Mouse (Mus musculus): ENCODE measurements around the gene Kcnt2. TPM values are rescaled to one million over a fixed set of nuclear protein-coding genes. Genes with fewer than 3 reads are reported as not detected.

Kcnt2 gene
- total RNA-seq (2015; ENCODE audit: low replicate concordance) = not detected in 2 replicates
- not detected in 2 replicates for total RNA-seq (2017; ENCODE audit: low replicate concordance)

- no peak for ATAC-seq (replicated peaks; ENCODE audit: low FRiP score, poor library complexity, severe bottlenecking)
These were observed at the start of gene Kcnt2 for GRCm38 (mm10) chr1:140245876-140246597. Gene Kcnt2, plus strand, starts transcription at chr1:140246158.

DNA sequence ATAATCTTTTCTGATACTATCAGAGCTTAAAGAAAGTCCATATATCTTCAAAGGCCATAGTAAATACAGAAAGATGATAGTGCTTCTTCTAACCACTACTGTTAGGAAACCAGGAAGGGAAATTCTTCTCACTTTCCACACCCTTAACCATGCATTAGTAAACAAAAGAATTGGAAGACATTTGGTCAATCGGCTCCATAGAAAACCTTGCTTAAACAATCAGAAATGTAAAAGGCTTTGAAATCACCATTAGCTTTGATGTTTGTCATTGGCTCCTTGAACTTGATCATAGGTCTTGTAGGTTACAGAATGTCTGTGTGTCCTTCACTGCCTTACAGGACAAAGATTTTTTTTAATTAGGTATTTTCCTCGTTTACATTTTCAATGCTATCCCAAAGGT is 40.6 kb upstream of the Kcnt2 start:
- no peak for ATAC-seq (replicated peaks; ENCODE audit: low FRiP score, poor library complexity, severe bottlenecking)

GRCm38 (mm10) chr1:140225221-140225620 is 20.7 kb upstream of the Kcnt2 start:
- no peak for ATAC-seq (replicated peaks; ENCODE audit: low FRiP score, poor library complexity, severe bottlenecking)

- ATAC-seq (replicated peaks; ENCODE audit: low FRiP score, poor library complexity, severe bottlenecking) = no peak
These were observed 19.3 kb upstream of the Kcnt2 start for GRCm38 (mm10) chr1:140226673-140227072.

- ATAC-seq (replicated peaks; ENCODE audit: low FRiP score, poor library complexity, severe bottlenecking) = no peak
These were observed 493 bp upstream of the Kcnt2 start for GRCm38 (mm10) chr1:140245465-140245864.

DNA sequence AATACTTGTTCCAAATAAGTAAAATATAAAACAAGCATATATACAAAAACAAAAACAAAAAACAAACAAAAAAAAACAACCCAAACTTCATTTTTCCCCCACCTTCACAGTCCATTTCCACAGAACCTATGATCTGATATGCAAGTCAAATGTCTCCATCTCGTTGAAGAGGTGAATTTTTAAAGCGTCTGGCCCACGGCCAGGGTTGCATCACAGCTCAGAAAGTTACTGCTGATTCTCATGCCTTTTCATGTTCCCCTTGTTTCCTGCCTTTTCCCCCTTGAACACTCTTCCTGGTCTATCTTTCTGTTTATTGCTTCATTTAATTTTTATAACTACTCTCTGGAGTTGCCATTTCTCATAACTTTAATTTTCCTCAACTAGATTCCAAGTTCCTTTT is 18.7 kb downstream of the Kcnt2 start:
- ATAC-seq (replicated peaks; ENCODE audit: low FRiP score, poor library complexity, severe bottlenecking) = no peak

DNA sequence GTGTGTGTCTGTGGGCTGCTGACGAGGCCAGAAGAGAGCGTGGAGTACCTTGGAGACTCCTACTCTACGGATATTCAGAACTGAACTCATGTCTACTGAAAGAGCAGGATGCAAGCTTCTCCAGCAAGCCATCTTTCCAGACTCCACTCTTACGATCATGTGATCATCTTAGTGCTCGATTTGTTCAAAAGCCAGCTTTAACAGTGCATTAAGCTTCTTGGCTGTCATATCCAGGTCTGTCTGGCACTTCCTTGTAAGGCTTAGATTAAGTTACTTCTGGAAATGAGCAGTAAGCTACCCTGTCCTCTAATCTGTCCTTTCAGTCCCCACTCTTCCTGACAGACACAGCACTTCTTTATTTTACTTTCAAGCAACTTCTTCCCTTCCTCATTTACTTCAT is 20.1 kb downstream of the Kcnt2 start:
- ATAC-seq (replicated peaks; ENCODE audit: low FRiP score, poor library complexity, severe bottlenecking) = no peak

DNA sequence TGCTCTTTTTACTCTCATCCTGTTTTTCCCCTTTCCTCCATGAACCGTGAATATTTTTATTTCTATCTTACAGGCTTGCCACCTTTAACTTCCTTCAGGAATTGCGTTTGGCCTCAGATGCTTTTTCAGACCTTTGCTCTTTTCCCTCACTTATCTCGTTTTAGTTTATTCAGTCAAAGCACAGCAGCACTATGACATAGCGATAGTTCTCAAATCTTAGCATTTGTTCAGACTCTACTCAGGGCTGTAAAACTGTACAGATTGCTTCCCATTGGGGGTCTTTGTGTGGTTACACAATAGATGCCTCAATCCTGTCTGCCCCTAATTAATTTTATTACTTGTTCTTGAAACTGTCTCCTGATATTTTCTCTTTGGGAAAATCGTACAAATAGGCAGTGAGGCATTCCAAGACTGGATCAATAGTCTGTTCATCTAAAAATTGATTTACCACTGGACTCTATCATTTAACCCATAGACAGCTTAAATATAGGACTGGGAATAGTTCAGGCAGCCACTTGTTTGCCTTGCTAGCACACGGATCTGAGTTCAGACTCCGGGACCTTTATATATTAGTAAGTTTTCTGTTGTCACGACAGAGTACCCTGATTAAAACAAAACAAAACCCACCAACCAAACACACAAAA is 20.8 kb downstream of the Kcnt2 start:
- ATAC-seq (replicated peaks; ENCODE audit: low FRiP score, poor library complexity, severe bottlenecking) = no peak

- no peak for ATAC-seq (replicated peaks; ENCODE audit: low FRiP score, poor library complexity, severe bottlenecking)
These were observed 21.3 kb downstream of the Kcnt2 start for GRCm38 (mm10) chr1:140267288-140267687.

DNA sequence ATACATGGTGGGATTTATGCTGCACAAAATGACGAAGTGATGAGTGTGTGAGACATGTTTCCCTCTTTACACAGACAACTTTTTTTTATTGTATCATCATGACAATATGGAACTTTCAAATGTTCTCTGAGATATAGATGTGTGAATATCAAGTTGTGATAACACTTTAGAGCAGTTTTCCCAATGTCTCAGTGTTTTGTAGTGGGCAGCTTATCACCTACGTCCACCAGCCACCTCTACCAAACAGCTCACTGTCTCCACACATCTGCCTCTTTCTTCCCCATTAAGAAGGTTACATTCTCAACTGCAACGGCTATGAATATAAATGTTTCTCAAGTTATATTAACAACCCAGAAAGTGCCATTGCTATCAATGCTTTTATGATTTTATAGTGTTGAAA is 27.7 kb downstream of the Kcnt2 start:
- no peak for ATAC-seq (replicated peaks; ENCODE audit: low FRiP score, poor library complexity, severe bottlenecking)

- no peak for ATAC-seq (replicated peaks; ENCODE audit: low FRiP score, poor library complexity, severe bottlenecking)
These were observed 29.9 kb downstream of the Kcnt2 start for GRCm38 (mm10) chr1:140275813-140276212.

DNA sequence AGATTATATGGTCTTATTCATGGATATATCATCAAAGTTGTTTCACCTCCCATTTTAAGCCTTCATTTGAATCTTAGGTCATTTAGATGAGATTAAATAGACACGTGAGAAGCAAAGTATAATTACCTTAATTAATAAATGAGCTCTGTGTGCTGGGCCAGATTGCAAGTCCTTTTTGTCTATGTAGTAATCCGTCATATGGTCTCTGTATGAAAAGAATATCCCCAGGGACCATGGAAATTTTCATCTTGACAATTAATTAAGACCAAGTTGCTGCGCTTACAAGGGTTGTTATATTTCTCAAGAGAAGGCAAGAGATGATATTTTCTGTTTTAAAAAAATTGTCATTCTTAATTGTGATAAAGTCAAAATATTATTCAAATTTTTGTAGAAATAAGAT is 47.2 kb downstream of the Kcnt2 start:
- ATAC-seq (replicated peaks; ENCODE audit: low FRiP score, poor library complexity, severe bottlenecking) = no peak

GRCm38 (mm10) chr1:140295482-140295881 is 49.5 kb downstream of the Kcnt2 start:
- no peak for ATAC-seq (replicated peaks; ENCODE audit: low FRiP score, poor library complexity, severe bottlenecking)

GRCm38 (mm10) chr1:140304244-140304643 is 58.3 kb downstream of the Kcnt2 start:
- no peak for ATAC-seq (replicated peaks; ENCODE audit: low FRiP score, poor library complexity, severe bottlenecking)

DNA sequence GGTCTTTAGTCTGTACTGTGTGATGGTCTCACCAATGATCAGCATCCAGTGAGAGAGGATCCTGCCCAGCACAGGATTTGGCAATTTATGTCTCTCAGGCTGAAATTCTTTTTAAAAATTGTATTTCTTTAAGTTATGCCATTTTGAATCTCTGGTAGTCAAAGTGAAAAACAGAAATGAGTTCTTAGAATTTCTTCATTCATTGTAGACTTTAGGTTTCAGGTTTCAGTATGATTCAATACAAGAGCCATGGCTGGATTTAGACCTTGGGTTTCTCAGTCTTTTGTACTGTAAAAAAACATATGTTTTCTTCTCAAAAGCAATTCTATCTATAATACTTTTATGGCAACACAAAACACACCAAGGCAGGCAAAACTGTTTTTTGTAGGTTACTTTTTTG is 59.4 kb downstream of the Kcnt2 start:
- ATAC-seq (replicated peaks; ENCODE audit: low FRiP score, poor library complexity, severe bottlenecking) = no peak

DNA sequence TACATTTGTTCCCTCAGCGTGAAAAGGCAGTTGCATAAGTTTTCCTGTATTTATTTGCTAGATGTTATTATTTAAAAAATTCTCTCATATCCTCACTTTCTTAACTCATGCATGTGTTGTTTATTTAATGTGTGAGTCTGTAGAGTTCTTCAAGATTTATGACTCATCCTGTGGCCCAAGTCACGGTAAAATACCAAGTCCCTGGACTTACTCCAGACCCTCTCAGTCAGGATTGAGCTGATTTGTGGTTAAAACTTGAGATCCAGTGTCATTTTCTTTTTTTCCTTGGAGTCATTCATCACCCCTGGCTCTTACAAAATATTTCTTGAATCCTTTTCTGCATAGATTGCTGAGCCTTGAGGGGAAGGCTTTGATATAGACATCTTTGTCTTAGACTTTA is 60.4 kb downstream of the Kcnt2 start:
- ATAC-seq (replicated peaks; ENCODE audit: low FRiP score, poor library complexity, severe bottlenecking) = no peak

DNA sequence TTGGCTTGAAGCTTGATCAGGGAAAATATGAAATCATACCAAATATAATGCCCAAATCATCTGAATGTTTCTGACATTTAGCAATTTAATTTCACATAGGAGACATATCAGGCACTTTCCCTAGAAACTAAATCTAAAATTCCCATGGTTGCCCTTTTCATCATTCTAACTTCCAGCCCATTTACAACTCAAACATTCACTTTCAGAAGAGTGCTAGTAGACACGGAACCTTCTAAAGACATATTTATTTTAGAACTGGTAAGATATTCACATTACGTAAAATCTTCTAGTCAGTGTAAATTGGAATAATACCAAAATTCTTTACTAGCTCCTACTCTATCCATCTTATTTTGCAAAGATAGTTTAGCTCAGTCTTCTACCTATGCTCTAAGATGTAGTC is 64.8 kb downstream of the Kcnt2 start:
- no peak for ATAC-seq (replicated peaks; ENCODE audit: low FRiP score, poor library complexity, severe bottlenecking)

- no peak for ATAC-seq (replicated peaks; ENCODE audit: low FRiP score, poor library complexity, severe bottlenecking)
These were observed 79.1 kb downstream of the Kcnt2 start for GRCm38 (mm10) chr1:140325088-140325487.

GRCm38 (mm10) chr1:140326709-140327108 is 80.8 kb downstream of the Kcnt2 start:
- no peak for ATAC-seq (replicated peaks; ENCODE audit: low FRiP score, poor library complexity, severe bottlenecking)

GRCm38 (mm10) chr1:140333702-140334101 is 87.7 kb downstream of the Kcnt2 start:
- ATAC-seq (replicated peaks; ENCODE audit: low FRiP score, poor library complexity, severe bottlenecking) = no peak

DNA sequence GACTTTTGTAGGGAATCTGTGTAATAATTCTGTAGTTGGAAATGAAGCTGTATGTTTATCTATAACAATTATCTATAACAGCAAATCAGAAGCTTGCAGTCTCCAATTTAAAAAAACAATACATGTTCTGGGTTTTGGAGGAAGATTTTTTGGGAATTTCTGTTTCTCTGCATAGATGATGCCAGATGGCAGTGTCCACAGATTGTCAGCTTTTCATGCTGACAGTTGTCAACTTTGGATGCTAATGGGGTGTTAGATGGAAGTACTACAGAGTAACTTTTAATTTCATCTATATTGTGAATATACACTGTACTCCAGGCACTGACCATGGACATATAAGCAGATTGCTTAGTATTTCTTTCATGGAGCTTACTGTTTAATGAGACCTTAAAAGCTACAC is 92.5 kb downstream of the Kcnt2 start:
- ATAC-seq (replicated peaks; ENCODE audit: low FRiP score, poor library complexity, severe bottlenecking) = no peak

DNA sequence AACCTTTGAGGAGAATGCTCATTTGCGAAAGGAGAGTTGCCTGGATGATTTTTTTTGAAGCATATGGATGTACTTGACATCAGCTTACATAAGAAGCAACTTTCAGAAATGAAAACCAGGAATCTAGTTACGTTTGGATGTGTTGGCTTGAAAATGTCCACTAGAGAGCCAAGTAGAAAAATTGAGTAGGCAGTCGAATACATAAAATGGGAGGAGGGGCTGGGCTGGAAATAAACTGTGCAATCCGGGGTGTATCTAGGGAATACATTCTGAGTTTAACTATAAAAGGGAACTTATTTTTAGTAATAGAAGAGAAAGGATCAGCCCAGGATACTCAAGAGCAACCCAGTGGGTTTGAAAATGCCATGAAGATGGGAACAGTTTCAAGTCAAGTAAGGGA is 93.4 kb downstream of the Kcnt2 start:
- no peak for ATAC-seq (replicated peaks; ENCODE audit: low FRiP score, poor library complexity, severe bottlenecking)
